Mouse (Mus musculus): ENCODE data around the gene Pdgfra.

Gene Pdgfra

GRCm38 (mm10) chr5:75154621-75155235 is 2.6 kb downstream of the Pdgfra start:
- in situ Hi-C loops (cut with MboI), result loop anchor here (10.0 to 25.0 kb wide), 2 partner anchors 210 to 517 kb away; no protein-coding TSS in a partner anchor

GRCm38 (mm10) chr5:75155281-75155680 is 3.2 kb downstream of the Pdgfra start:
- in situ Hi-C loops (cut with MboI), result loop anchor here (10.0 to 25.0 kb wide), 2 partner anchors 210 to 518 kb away; no protein-coding TSS in a partner anchor

- in situ Hi-C loops (cut with MboI), result loop anchor here (10.0 to 25.0 kb wide), 2 partner anchors 211 to 519 kb away; no protein-coding TSS in a partner anchor
These were observed 3.9 kb downstream of the Pdgfra start for GRCm38 (mm10) chr5:75155741-75156553.

GRCm38 (mm10) chr5:75156554-75157036 is 4.5 kb downstream of the Pdgfra start:
- in situ Hi-C loops (cut with MboI), result loop anchor here (10.0 to 25.0 kb wide), 2 partner anchors 212 to 519 kb away; no protein-coding TSS in a partner anchor

GRCm38 (mm10) chr5:75157038-75157437 is 4.9 kb downstream of the Pdgfra start:
- in situ Hi-C loops (cut with MboI), result loop anchor here (10.0 to 25.0 kb wide), 2 partner anchors 212 to 520 kb away; no protein-coding TSS in a partner anchor

- in situ Hi-C loops (cut with MboI), result loop anchor here (25.0 kb wide), 1 partner anchor 523 kb away; no protein-coding TSS in a partner anchor
These were observed 8.6 kb downstream of the Pdgfra start for GRCm38 (mm10) chr5:75160530-75161170.

GRCm38 (mm10) chr5:75161586-75161985 is 9.5 kb downstream of the Pdgfra start:
- in situ Hi-C loops (cut with MboI), result loop anchor here (25.0 kb wide), 1 partner anchor 524 kb away; no protein-coding TSS in a partner anchor

GRCm38 (mm10) chr5:75163289-75163951 is 11.3 kb downstream of the Pdgfra start:
- in situ Hi-C loops (cut with MboI), result loop anchor here (25.0 kb wide), 1 partner anchor 526 kb away; no protein-coding TSS in a partner anchor

GRCm38 (mm10) chr5:75164688-75165087 is 12.6 kb downstream of the Pdgfra start:
- in situ Hi-C loops (cut with MboI), result loop anchor here (25.0 kb wide), 1 partner anchor 527 kb away; no protein-coding TSS in a partner anchor

- in situ Hi-C loops (cut with MboI), result loop anchor here (25.0 kb wide), 1 partner anchor 533 kb away; no protein-coding TSS in a partner anchor
These were observed 17.7 kb downstream of the Pdgfra start for GRCm38 (mm10) chr5:75169837-75170236.

GRCm38 (mm10) chr5:75171859-75172258 is 19.8 kb downstream of the Pdgfra start:
- in situ Hi-C loops (cut with MboI), result loop anchor here (25.0 kb wide), 1 partner anchor 535 kb away; no protein-coding TSS in a partner anchor

- in situ Hi-C loops (cut with MboI), result no loop called here
These were observed 27.2 kb downstream of the Pdgfra start for GRCm38 (mm10) chr5:75179249-75179648.

GRCm38 (mm10) chr5:75179726-75180290 is 27.7 kb downstream of the Pdgfra start:
- in situ Hi-C loops (cut with MboI), result no loop called here

- in situ Hi-C loops (cut with MboI), result no loop called here
These were observed 31.6 kb downstream of the Pdgfra start for GRCm38 (mm10) chr5:75183653-75184052.

- in situ Hi-C loops (cut with MboI), result no loop called here
These were observed 32.0 kb downstream of the Pdgfra start for GRCm38 (mm10) chr5:75184112-75184511.

GRCm38 (mm10) chr5:75184693-75185235 is 32.7 kb downstream of the Pdgfra start:
- in situ Hi-C loops (cut with MboI), result no loop called here

GRCm38 (mm10) chr5:75185584-75185983 is 33.5 kb downstream of the Pdgfra start:
- in situ Hi-C loops (cut with MboI), result no loop called here

GRCm38 (mm10) chr5:75189319-75189987 is 37.4 kb downstream of the Pdgfra start:
- in situ Hi-C loops (cut with MboI), result no loop called here

- in situ Hi-C loops (cut with MboI), result no loop called here
These were observed 41.0 kb downstream of the Pdgfra start for GRCm38 (mm10) chr5:75193107-75193506.

- in situ Hi-C loops (cut with MboI), result no loop called here
These were observed 46.3 kb downstream of the Pdgfra start for GRCm38 (mm10) chr5:75198413-75198812.

Data from mature B cell (primary cell).